Mouse (Mus musculus) lung, postnatal 0 days (tissue): ENCODE results near the gene Slc31a1.

Experiments used
- CTCF ChIP-seq: IDR thresholded peaks from 2 replicates; pipeline ENCODE4 v1.5.1; 2016; ENCODE audit warnings: antibody characterized with exemption, mild to moderate bottlenecking
- EP300 ChIP-seq: IDR thresholded peaks from 2 replicates; pipeline ENCODE4 v1.6.1; 2016; ENCODE audit warnings: antibody characterized with exemption, mild to moderate bottlenecking, control low read depth

DNA sequence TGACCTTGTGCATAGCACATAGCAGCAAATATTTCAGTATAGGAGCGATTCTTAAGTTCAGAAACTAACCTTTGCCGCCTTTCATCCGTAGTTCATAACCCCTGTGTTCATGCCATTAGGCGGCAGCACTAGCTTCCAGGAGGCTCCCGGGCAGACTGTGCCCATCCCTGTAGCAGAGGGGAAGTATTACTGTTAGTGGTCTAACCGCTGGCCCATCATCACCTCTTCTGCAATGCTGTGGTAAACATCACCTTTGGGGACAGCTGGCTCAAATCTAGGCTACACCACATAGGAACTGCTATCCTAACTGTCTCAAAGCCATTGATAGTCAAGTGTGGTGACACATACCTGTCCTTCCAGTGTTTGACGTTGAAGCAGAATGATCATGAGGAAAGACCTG is 31.4 kb downstream of the Slc31a1 start:
- TF ChIP-seq EP300: no peak
- 0 out of 2 replicates have a peak, but pooled peaks have one; percentile 13 for TF ChIP-seq CTCF
